Mouse (Mus musculus) ES-E14 (cell line): ENCODE measurements around the gene Ngp.

Source experiments
- CHD2 ChIP-seq: IDR thresholded peaks from 2 replicates; pipeline ENCODE4 v1.6.1; 2014; ENCODE audit warnings: mild to moderate bottlenecking, low read depth, low read length, inconsistent platforms
- HCFC1 ChIP-seq: IDR thresholded peaks from 2 replicates; pipeline ENCODE4 v1.6.1; 2012; ENCODE audit warnings: low read length, inconsistent platforms, borderline replicate concordance; ENCODE audit not compliant: insufficient read depth
- MAFK ChIP-seq: IDR thresholded peaks from 2 replicates; pipeline ENCODE4 v1.6.1; 2014; ENCODE audit warnings: mild to moderate bottlenecking, low read depth, low read length, inconsistent platforms; ENCODE audit not compliant: insufficient read depth
- ZC3H11A ChIP-seq: IDR thresholded peaks from 2 replicates; pipeline ENCODE4 v1.6.1; 2012; ENCODE audit warnings: low read depth, mild to moderate bottlenecking, inconsistent platforms, low read length, borderline replicate concordance
- ZNF384 ChIP-seq: IDR thresholded peaks from 2 replicates; pipeline ENCODE4 v1.6.1; 2012; ENCODE audit warnings: low read depth, low read length, inconsistent platforms

DNA sequence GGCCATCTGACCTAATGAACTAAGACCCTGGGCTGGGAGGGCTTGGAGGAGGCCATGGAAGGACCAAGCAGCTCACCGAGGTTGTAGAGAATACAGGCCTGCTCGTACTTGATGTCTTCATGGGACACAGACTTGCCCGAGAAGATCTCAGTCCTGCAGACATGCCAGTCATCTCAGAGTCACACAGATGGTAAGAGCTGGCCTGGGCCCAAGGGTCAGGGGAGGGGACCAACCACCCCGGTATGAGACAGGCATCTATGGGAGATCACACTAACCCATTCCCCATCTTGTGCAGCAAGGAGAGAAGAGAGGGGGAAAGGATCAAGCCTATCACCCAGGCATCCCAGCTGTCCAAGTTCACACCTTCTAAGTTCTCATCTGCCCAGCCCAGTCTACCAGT, 26.3 kb upstream of the Ngp start:
- no peak for TF ChIP-seq CHD2
- no peak for TF ChIP-seq ZNF384
- no peak for TF ChIP-seq MAFK
- TF ChIP-seq ZC3H11A: no peak
- no peak for TF ChIP-seq HCFC1
